Mouse (Mus musculus) small intestine, adult 2 months (tissue): ENCODE measurements around the gene Gale.

Source experiments
- CTCF ChIP-seq: fragments of 200-500 bp; IDR thresholded peaks from 2 replicates; pipeline ENCODE4 v1.5.1; 2012; ENCODE audit warnings: low read depth, mild to moderate bottlenecking, control low read depth, inconsistent platforms, low read length, moderate library complexity, mixed read lengths; ENCODE audit not compliant: insufficient replicate concordance, insufficient read length; ENCODE audit errors: extremely low read depth
- POLR2A ChIP-seq: fragments of 200-500 bp; IDR thresholded peaks from 2 replicates; pipeline ENCODE4 v1.6.1; 2012; ENCODE audit warnings: low read depth, mild to moderate bottlenecking, control low read depth, inconsistent platforms, low read length, moderate library complexity

DNA sequence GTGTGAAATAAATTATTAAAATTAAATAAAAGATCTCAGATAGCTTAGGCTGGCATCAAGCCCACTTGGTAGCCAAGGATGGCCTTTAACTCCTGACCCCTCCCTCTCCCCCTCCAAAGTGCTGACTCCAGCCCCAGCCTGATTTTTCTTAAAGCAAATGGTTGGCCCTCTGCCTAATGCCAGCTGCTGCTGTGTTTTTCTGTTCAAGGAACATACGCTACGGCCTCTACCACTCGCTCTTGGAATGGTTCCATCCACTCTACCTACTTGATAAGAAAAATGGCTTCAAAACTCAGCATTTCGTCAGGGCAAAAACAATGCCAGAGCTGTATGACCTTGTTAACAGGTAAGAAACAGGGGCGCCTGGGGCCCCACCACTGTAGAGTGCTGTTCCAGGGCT lies 38.2 kb upstream of the Gale start:
- no peak for TF ChIP-seq POLR2A
- TF ChIP-seq CTCF: no peak
